Mouse (Mus musculus): ENCODE data around the gene Plxnc1.

The Plxnc1 gene

GRCm38 (mm10) chr10:94947915-94948675 is 3.5 kb upstream of the Plxnc1 start:
- no peak for DNase-seq (ENCODE audit: low read depth, low spot score)

GRCm38 (mm10) chr10:94947386-94947785 is 2.8 kb upstream of the Plxnc1 start:
- DNase-seq (ENCODE audit: low read depth, low spot score) = no peak

- peak; percentile 51 for DNase-seq (ENCODE audit: low read depth, low spot score)
Measured at GRCm38 (mm10) chr10:94945206-94945711, 624 bp upstream of the Plxnc1 start.

GRCm38 (mm10) chr10:94943846-94944690 is 567 bp downstream of the Plxnc1 start:
- DNase-seq (ENCODE audit: low read depth, low spot score) = peak; percentile 64

GRCm38 (mm10) chr10:94943401-94943845 is 1.2 kb downstream of the Plxnc1 start:
- peak; percentile 65 for DNase-seq (ENCODE audit: low read depth, low spot score)

GRCm38 (mm10) chr10:94942449-94943041 is 2.1 kb downstream of the Plxnc1 start:
- DNase-seq (ENCODE audit: low read depth, low spot score) = peak; percentile 65

- DNase-seq (ENCODE audit: low read depth, low spot score) = no peak
Measured at GRCm38 (mm10) chr10:94941551-94941950, 3.1 kb downstream of the Plxnc1 start.

- DNase-seq (ENCODE audit: low read depth, low spot score) = no peak
Measured at GRCm38 (mm10) chr10:94940786-94941185, 3.8 kb downstream of the Plxnc1 start.

- peak; percentile 70 for DNase-seq (ENCODE audit: low read depth, low spot score)
Measured at GRCm38 (mm10) chr10:94940061-94940460, 4.6 kb downstream of the Plxnc1 start.

- DNase-seq (ENCODE audit: low read depth, low spot score) = no peak
Measured at GRCm38 (mm10) chr10:94938899-94939298, 5.7 kb downstream of the Plxnc1 start.

GRCm38 (mm10) chr10:94938320-94938719 is 6.3 kb downstream of the Plxnc1 start:
- no peak for DNase-seq (ENCODE audit: low read depth, low spot score)

- no peak for DNase-seq (ENCODE audit: low read depth, low spot score)
Measured at GRCm38 (mm10) chr10:94935270-94935669, 9.4 kb downstream of the Plxnc1 start.

- DNase-seq (ENCODE audit: low read depth, low spot score) = no peak
Measured at GRCm38 (mm10) chr10:94934151-94934614, 10.5 kb downstream of the Plxnc1 start.

GRCm38 (mm10) chr10:94931961-94932832 is 12.4 kb downstream of the Plxnc1 start:
- no peak for DNase-seq (ENCODE audit: low read depth, low spot score)

GRCm38 (mm10) chr10:94928164-94928563 is 16.5 kb downstream of the Plxnc1 start:
- DNase-seq (ENCODE audit: low read depth, low spot score) = no peak

- DNase-seq (ENCODE audit: low read depth, low spot score) = no peak
Measured at GRCm38 (mm10) chr10:94926297-94926696, 18.3 kb downstream of the Plxnc1 start.

- no peak for DNase-seq (ENCODE audit: low read depth, low spot score)
Measured at GRCm38 (mm10) chr10:94924878-94925277, 19.8 kb downstream of the Plxnc1 start.

GRCm38 (mm10) chr10:94924450-94924849 is 20.2 kb downstream of the Plxnc1 start:
- no peak for DNase-seq (ENCODE audit: low read depth, low spot score)

GRCm38 (mm10) chr10:94923337-94923762 is 21.3 kb downstream of the Plxnc1 start:
- DNase-seq (ENCODE audit: low read depth, low spot score) = no peak

- DNase-seq (ENCODE audit: low read depth, low spot score) = no peak
Measured at GRCm38 (mm10) chr10:94922848-94923247, 21.8 kb downstream of the Plxnc1 start.

GRCm38 (mm10) chr10:94921751-94922150 is 22.9 kb downstream of the Plxnc1 start:
- DNase-seq (ENCODE audit: low read depth, low spot score) = no peak

All from ZHBTc4 (cell line).